Mouse (Mus musculus): Measurements from ENCODE around the gene Vwa3a.
A peak's percentile ranks its signal among the peaks of the same experiment; 100 is the strongest.
"Not testable (repeated sequence)": the region's sequence is repeated elsewhere in the genome, so short reads cannot be mapped to it uniquely, and the experiment has no call there.

Vwa3a gene

GRCm38 (mm10) chr7:120739018-120739417, at the start of gene Vwa3a:
Vwa3a (plus strand) TSS chr7:120739318.
- DNase-seq: no peak

GRCm38 (mm10) chr7:120690634-120691033, 48.5 kb upstream of the Vwa3a start:
- peak; percentile 27 to 32 for DNase-seq

GRCm38 (mm10) chr7:120693831-120694375, 45.2 kb upstream of the Vwa3a start:
- no peak for DNase-seq

GRCm38 (mm10) chr7:120695196-120695595, 43.9 kb upstream of the Vwa3a start:
- DNase-seq: no peak

GRCm38 (mm10) chr7:120695641-120696040, 43.5 kb upstream of the Vwa3a start:
- DNase-seq: no peak

GRCm38 (mm10) chr7:120696331-120696730, 42.8 kb upstream of the Vwa3a start:
- no peak for DNase-seq

- DNase-seq: no peak
Measured at GRCm38 (mm10) chr7:120699586-120699985, 39.5 kb upstream of the Vwa3a start.

- no peak for DNase-seq
Measured at GRCm38 (mm10) chr7:120703888-120704287, 35.2 kb upstream of the Vwa3a start.

GRCm38 (mm10) chr7:120712071-120712470, 27.0 kb upstream of the Vwa3a start:
- no peak for DNase-seq

- DNase-seq: no peak
Measured at GRCm38 (mm10) chr7:120713225-120713624, 25.9 kb upstream of the Vwa3a start.

- not testable (repeated sequence) for DNase-seq
Measured at GRCm38 (mm10) chr7:120713951-120714350, 25.2 kb upstream of the Vwa3a start.

GRCm38 (mm10) chr7:120717261-120717660, 21.9 kb upstream of the Vwa3a start:
- no peak for DNase-seq

- DNase-seq: no peak
Measured at GRCm38 (mm10) chr7:120721051-120721450, 18.1 kb upstream of the Vwa3a start.

- DNase-seq: no peak
Measured at GRCm38 (mm10) chr7:120721456-120721855, 17.7 kb upstream of the Vwa3a start.

GRCm38 (mm10) chr7:120722063-120722462, 17.1 kb upstream of the Vwa3a start:
- no peak for DNase-seq

GRCm38 (mm10) chr7:120722839-120723278, 16.3 kb upstream of the Vwa3a start:
- DNase-seq: no peak

- peak; percentile 31 to 36 for DNase-seq
Measured at GRCm38 (mm10) chr7:120727581-120727980, 11.5 kb upstream of the Vwa3a start.

- DNase-seq: no peak
Measured at GRCm38 (mm10) chr7:120729635-120730034, 9.5 kb upstream of the Vwa3a start.

- DNase-seq: no peak
Measured at GRCm38 (mm10) chr7:120732906-120733305, 6.2 kb upstream of the Vwa3a start.

- DNase-seq: no peak
Measured at GRCm38 (mm10) chr7:120739558-120740101, 512 bp downstream of the Vwa3a start.

GRCm38 (mm10) chr7:120743366-120744351, 4.5 kb downstream of the Vwa3a start:
- no peak for DNase-seq

- no peak for DNase-seq
Measured at GRCm38 (mm10) chr7:120744606-120745005, 5.5 kb downstream of the Vwa3a start.

- no peak for DNase-seq
Measured at GRCm38 (mm10) chr7:120746029-120746428, 6.9 kb downstream of the Vwa3a start.

- DNase-seq: no peak
Measured at GRCm38 (mm10) chr7:120746821-120747220, 7.7 kb downstream of the Vwa3a start.

Measured in thymus, postnatal 36 days (tissue).